Mouse (Mus musculus): ENCODE measurements around the gene Cib1. TPM values are rescaled to one million over a fixed set of nuclear protein-coding genes. Genes with fewer than 3 reads are reported as not detected.
A peak's percentile ranks its signal among the peaks of the same experiment; 100 is the strongest.

Gene Cib1
- polyA plus RNA-seq, 1 experiment from 2014 or later = 31.6 TPM

DNA sequence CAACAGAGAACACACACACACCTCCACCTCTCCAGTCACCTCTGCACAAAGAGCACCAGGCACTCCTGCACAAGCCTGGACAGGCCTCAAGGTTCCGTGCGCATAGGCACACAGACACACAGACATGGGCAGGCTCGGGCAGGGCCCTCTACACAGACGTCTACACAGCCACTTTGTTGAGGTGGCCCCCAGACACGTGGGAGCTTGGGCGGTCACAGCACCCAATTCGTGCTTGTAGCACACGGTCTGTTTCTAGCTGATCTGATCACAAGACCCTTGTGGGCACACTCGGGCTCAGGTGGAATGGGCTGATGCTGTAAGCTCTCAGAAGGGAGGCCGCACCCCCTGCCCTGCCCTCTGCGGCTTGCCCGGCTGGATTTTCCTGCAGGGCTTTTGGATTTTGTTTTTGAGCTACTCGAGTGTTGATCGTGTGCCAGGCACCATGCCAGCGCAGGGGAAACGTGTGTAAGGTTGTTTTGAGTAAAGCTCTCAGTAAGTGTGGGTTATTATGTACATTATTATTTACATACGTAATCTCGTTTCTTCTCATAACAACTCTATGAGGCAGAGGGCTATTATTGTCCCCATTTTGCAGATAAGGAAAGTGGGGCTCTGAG is 24.5 kb downstream of the Cib1 start:
- H3K27me3 ChIP-seq = no peaks in the 10 kb centered on the region
- no peak overlapping the region for H3K4me3 ChIP-seq
- no peak overlapping the region for H3K4me2 ChIP-seq (replicated peaks)
- no peak overlapping the region for H3K9ac ChIP-seq (replicated peaks)
- WGBS = 67% methylated on average over 18 of the region's 18 CpGs
- H3K9me3 ChIP-seq = no peaks in the 10 kb centered on the region
- ATAC-seq (replicated peaks) = peak; percentile 56; the same call in 1 of the 2 replicates
- peaks cover 54% of the 10 kb centered on the region for H3K4me1 ChIP-seq
- H3K36me3 ChIP-seq = 0 out of 2 replicates have a peak, but pooled peaks cover 1% of the 10 kb centered on the region
- no peak overlapping the region for H3K27ac ChIP-seq (replicated peaks)

DNA sequence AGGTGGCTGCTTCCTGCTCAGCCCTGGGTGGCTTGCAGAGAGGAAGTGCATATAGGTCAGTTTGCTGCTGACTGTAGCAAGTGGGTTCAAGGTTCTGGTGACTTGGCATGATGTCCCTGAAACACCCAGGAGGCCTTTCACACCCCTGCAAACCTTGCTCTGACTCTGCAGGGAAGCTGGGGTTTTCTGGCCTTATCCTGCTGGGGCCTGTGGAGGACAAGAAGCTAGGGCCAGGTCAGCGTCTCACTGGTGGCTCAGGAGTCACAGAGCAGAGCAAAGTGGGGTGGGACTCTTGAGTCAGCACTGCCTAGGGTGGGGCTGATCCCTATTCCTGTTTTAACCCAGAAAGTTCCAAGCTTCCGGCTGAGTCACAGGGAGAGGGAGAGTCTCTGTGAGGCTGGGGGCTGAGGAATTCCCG is 25.3 kb downstream of the Cib1 start:
- Histone ChIP-seq H3K4me2 (replicated peaks) (no peak overlapping the region), H3K27ac (replicated peaks) (no peak overlapping the region), H3K4me1 (peaks cover 62% of the 10 kb centered on the region), H3K4me3 (no peak overlapping the region), H3K9ac (replicated peaks) (no peak overlapping the region), H3K9me3 (no peaks in the 10 kb centered on the region), H3K36me3 (no peaks in the 10 kb centered on the region), H3K27me3 (no peaks in the 10 kb centered on the region)
- ATAC-seq (replicated peaks) = no peak
- WGBS = 73% methylated on average over 3 of the region's 3 CpGs

DNA sequence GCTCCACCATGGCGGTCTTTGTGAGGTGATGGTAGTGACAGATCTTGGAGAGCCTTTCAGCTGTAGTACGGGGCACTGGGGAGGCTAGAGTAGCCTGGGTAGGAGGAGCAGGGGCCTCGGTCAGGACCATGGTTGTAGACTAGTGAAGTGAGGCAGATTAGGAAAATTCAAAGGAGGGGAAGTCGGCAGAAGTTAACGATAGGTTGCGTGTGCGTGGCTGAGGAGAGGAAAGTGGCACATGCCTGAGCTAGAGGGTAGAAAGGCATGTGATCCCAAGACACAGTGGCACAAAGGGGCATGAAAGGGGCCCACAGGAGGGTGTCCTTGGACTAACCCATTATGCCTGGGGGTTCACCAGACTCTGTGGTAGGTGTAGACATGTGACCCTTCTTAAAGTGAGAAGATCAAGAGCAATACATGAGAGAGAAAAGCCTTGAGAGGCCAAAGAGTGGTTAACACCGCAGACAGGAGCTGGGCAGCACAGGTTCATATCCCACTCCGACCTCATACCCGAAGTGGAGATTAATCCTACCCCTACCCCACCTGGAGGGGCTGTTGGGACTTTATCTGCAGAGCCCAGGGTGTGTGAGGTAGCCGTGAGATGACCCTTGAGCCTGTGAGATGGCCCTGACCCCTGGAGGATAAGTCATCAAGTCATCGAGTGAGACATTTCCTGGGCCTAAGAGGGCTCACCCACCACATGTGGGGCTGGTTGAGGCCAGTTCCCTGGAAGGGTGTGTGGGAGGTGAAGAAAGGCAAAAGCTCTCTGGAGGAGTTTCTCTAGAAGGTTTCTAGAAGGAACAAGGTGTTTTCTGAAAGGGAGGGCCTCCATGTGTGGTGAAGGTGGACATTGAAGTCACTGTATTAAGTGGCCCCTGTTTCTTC is 26.7 kb downstream of the Cib1 start:
- Histone ChIP-seq H3K27ac (replicated peaks) (no peak overlapping the region), H3K36me3 (no peaks in the 10 kb centered on the region), H3K9ac (replicated peaks) (no peak overlapping the region), H3K9me3 (no peaks in the 10 kb centered on the region), H3K4me1 (peaks cover 73% of the 10 kb centered on the region), H3K27me3 (no peaks in the 10 kb centered on the region), H3K4me3 (no peak overlapping the region), H3K4me2 (replicated peaks) (no peak overlapping the region)
- 87% methylated on average over 12 of the region's 12 CpGs for WGBS
- ATAC-seq (replicated peaks) = no peak

DNA sequence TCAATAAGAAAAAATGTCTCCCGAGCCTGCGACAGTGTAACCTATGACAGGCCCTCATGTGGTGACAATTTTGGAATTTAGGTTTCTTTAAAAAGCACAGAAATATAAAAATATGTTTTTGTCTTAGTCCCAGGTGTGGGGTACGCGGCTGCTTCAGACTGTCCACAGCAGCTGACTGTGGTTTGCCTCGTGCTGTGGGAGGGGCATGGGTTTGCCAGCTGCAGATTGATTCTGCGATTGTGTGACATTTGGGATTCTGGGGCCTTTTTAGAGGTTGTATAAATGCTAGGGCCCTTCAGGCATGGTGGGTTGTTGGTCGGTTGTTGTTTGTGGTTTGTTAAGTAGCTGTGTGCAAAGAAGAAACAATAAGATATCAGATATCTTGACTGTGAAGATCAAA is 27.7 kb downstream of the Cib1 start:
- Histone ChIP-seq H3K36me3 (no peaks in the 10 kb centered on the region), H3K9me3 (no peaks in the 10 kb centered on the region), H3K27me3 (no peaks in the 10 kb centered on the region), H3K4me2 (replicated peaks) (no peak overlapping the region), H3K4me1 (peaks cover 78% of the 10 kb centered on the region), H3K9ac (replicated peaks) (no peak overlapping the region), H3K4me3 (no peak overlapping the region), H3K27ac (replicated peaks) (no peak overlapping the region)
- WGBS = 84% methylated on average over 7 of the region's 7 CpGs
- ATAC-seq (replicated peaks) = no peak

DNA sequence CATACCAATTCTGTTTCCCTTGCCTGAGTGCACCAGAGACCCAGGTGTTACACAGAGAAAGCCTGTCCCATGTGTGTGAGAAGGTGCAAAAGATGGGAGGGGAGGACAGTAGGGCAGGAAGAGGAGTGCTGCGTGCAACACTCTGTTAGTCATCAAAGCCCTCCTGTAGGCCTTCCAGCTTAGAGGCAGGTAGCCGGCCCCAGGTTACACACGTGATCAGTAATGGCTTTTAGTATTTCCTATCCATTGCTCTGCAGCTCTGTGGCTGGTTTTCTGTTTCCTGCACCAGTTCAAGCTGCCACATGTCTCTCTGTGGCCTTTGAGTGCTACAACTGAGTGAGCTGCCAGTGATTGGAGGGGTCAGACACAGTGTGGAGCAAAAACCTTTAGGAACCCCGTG is 28.3 kb downstream of the Cib1 start:
- 90% methylated on average over 4 of the region's 4 CpGs for WGBS
- Histone ChIP-seq H3K9ac (replicated peaks) (no peak overlapping the region), H3K4me2 (replicated peaks) (no peak overlapping the region), H3K36me3 (no peaks in the 10 kb centered on the region), H3K27ac (replicated peaks) (peak overlapping the region; percentile 68; the same call in 1 of the 2 replicates), H3K27me3 (no peaks in the 10 kb centered on the region), H3K4me3 (no peak overlapping the region), H3K9me3 (no peaks in the 10 kb centered on the region), H3K4me1 (peaks cover 80% of the 10 kb centered on the region)
- no peak for ATAC-seq (replicated peaks)

DNA sequence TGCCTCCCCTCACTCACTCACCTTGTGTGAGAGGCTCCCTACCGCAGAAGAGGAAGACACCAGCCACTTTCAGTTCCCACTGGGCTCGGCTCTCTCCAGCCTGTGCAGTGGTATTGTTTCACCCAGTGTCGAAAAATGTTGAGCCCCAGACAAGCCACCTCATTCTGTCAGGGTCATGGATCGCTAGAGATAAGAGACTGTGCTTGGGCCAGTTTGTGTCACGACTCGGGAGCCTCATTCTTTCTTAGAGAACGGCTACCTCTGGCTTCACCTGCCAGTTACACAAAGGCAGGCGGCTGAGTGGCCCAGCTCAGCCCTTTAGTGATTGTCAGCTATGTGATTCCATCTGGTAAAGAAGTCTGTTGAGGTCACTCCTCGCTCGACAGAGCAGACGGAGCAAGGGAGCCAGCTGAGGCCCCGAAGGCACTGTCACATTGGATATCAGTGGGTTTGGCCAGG is 28.9 kb downstream of the Cib1 start:
- no peak overlapping the region for H3K4me2 ChIP-seq (replicated peaks)
- H3K27ac ChIP-seq (replicated peaks) = peak overlapping the region; percentile 68; the same call in 1 of the 2 replicates
- no peaks in the 10 kb centered on the region for H3K36me3 ChIP-seq
- H3K4me3 ChIP-seq = no peak overlapping the region
- no peaks in the 10 kb centered on the region for H3K9me3 ChIP-seq
- no peak overlapping the region for H3K9ac ChIP-seq (replicated peaks)
- ATAC-seq (replicated peaks) = no peak
- H3K4me1 ChIP-seq = peaks cover 78% of the 10 kb centered on the region
- H3K27me3 ChIP-seq = no peaks in the 10 kb centered on the region
- 42% methylated on average over 12 of the region's 12 CpGs for WGBS

DNA sequence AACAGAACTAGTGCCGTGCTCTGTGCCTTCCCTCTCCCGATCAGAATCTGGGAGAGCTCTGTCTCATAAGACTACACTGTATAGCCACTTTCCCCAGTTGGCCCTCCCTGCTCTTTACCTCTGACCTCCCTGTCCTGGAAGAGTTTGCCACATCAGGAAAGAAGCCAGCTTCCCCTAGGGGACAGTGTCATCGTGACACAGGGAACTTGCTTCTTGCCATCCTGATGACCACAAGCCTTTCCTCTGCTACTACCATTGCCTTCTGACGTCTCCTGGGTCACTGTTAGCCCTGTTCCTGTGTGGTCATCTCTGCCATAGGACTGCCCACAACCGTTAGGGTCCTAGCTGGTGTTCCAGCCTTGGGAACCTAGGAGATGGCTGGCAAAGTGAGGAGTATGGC is 29.7 kb downstream of the Cib1 start:
- Histone ChIP-seq H3K36me3 (no peaks in the 10 kb centered on the region), H3K27me3 (no peaks in the 10 kb centered on the region), H3K27ac (replicated peaks) (peak overlapping the region; percentile 68), H3K9ac (replicated peaks) (peak overlapping the region; percentile 19; the same call in 1 of the 2 replicates), H3K4me3 (no peak overlapping the region), H3K4me1 (peaks cover 71% of the 10 kb centered on the region), H3K9me3 (no peaks in the 10 kb centered on the region), H3K4me2 (replicated peaks) (no peak overlapping the region)
- WGBS = 88% methylated on average over 5 of the region's 5 CpGs
- ATAC-seq (replicated peaks) = no peak

DNA sequence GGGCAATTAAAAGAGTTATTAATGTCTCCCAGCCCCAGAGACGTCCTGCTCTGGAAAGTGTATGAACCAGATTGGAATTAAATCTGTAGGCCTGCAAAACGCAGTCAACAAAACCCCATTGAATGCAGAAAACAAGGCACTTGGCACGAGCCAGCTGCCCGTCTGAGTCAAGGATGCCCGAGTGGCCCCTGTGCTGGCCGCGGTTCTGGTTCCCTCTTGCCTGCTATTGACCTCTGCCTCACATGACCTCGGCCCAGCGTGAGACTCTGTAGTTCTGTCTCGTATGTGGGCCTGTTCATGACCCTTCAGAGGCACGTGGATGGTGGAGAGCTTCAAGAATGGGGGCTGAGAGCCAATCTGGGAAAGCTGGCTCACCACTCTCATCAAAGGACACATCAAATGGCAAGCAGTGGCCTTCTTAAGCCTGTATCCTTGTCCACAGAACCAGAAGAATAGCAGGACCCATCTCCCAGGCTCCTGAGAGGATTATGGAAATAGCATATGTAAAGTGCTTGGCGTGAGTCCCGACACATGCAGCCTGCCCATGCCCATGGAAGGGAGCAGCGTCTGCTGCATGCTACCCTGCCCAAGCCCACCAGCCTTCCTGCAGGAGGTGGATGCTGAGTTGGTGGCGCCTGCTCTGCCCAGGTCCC is 30.6 kb downstream of the Cib1 start:
- H3K4me3 ChIP-seq = no peak overlapping the region
- ATAC-seq (replicated peaks) = no peak
- 54% methylated on average over 15 of the region's 15 CpGs for WGBS
- H3K27ac ChIP-seq (replicated peaks) = peak overlapping the region; percentile 68
- no peaks in the 10 kb centered on the region for H3K36me3 ChIP-seq
- H3K4me2 ChIP-seq (replicated peaks) = peak overlapping the region; percentile 1; the same call in 1 of the 2 replicates
- peaks cover 72% of the 10 kb centered on the region for H3K4me1 ChIP-seq
- no peaks in the 10 kb centered on the region for H3K27me3 ChIP-seq
- no peaks in the 10 kb centered on the region for H3K9me3 ChIP-seq
- no peak overlapping the region for H3K9ac ChIP-seq (replicated peaks)

DNA sequence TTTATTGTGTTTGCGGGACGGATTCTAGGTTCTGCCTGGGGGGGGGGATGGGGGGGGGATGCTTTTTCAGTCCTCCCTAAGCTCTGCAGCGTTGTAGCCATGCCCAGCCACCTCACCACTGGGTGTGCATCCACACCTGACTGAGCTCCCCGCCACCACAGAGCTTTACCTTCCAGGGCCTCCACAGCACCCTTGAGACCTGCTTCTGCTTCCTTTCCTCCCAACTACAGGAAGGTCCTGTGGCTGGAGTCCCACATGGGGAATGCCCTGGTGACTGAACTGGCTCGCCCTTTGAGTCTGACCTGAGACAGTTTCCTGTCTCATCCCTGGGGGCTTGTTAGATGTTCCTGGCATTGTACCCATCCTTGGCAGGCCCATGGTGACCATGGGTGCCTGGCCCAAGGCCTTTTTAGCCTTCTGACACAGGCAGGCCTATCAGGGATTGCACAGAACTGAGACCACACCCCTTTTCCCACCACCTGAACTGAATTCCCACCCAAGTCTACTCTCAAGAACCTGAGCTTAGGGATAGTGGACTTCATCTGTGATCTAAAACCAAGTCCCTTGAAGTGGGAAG is 31.6 kb downstream of the Cib1 start:
- no peak overlapping the region for H3K27ac ChIP-seq (replicated peaks)
- no peak overlapping the region for H3K4me2 ChIP-seq (replicated peaks)
- ATAC-seq (replicated peaks) = no peak
- H3K36me3 ChIP-seq = no peaks in the 10 kb centered on the region
- H3K4me1 ChIP-seq = peaks cover 73% of the 10 kb centered on the region
- H3K4me3 ChIP-seq = no peak overlapping the region
- H3K9me3 ChIP-seq = no peaks in the 10 kb centered on the region
- H3K27me3 ChIP-seq = no peaks in the 10 kb centered on the region
- WGBS = 83% methylated on average over 5 of the region's 5 CpGs
- no peak overlapping the region for H3K9ac ChIP-seq (replicated peaks)

DNA sequence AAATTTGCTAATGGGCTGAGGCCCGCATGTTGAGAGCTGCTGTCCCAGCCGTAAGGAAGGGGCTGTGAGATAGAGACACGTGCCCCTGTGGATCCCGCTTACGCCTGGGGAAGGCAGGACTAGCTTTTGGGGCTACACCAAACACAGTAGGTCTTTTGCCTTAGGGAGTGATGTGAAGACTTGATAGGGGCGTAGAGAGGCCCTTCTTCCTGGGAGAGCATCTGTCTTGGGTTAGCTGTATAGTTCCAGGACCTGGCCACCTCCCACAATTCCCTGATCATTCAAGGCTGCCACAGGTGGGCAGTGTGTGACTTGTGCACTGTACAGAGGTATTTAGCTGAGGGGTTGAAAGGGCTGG is 32.0 kb downstream of the Cib1 start:
- Histone ChIP-seq H3K9ac (replicated peaks) (no peak overlapping the region), H3K4me1 (peaks cover 72% of the 10 kb centered on the region), H3K27me3 (no peaks in the 10 kb centered on the region), H3K36me3 (no peaks in the 10 kb centered on the region), H3K4me3 (no peak overlapping the region), H3K27ac (replicated peaks) (no peak overlapping the region), H3K4me2 (replicated peaks) (0 out of 2 replicates have a peak overlapping the region, but pooled peaks have one; percentile 86), H3K9me3 (no peaks in the 10 kb centered on the region)
- WGBS = 87% methylated on average over 6 of the region's 6 CpGs
- ATAC-seq (replicated peaks) = no peak

DNA sequence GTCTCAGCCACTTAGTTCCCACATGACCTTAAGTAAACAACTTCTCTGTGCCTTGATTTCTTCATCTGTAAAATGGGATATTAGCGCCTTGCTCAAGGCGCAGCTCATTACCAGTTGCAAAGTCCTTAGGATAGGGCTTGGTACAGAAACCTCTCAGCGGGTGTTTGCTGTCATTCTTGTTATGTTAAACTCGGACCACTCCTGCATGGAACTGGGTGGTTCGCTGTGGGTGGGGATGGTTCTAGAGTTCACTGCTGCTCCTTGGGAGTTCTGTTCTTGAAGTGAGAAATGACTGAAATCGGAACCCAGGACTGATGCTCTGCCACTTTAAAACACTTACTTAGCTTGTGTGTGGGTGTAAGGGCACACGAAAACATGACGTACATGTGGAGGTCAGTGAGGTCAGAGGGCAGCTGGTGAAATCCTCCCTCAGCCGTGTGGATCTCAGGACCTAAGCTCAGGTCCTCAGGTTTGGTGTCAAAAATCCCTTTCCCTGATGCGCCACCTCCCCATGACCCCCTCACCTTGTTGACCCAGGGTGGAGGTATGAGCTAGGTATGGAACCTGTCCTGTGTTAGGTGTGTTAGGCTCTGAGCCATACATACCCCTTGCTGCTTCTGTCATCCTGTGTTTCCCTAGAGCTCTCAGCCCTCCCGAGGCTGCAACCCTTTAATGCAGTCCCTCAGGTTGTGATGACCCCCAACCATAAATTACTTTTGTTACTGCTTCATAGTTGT is 32.6 kb downstream of the Cib1 start:
- no peak for ATAC-seq (replicated peaks)
- Histone ChIP-seq H3K27me3 (no peaks in the 10 kb centered on the region), H3K27ac (replicated peaks) (no peak overlapping the region), H3K4me2 (replicated peaks) (peak overlapping the region; percentile 86), H3K9ac (replicated peaks) (0 out of 2 replicates have a peak overlapping the region, but pooled peaks have one; percentile 76), H3K9me3 (no peaks in the 10 kb centered on the region), H3K4me3 (peak overlapping the region; percentile 76; the same call in 1 of the 2 replicates), H3K4me1 (peaks cover 69% of the 10 kb centered on the region), H3K36me3 (no peaks in the 10 kb centered on the region)
- 86% methylated on average over 11 of the region's 11 CpGs for WGBS
